Mouse (Mus musculus) MEL (cell line): Measurements from ENCODE around the gene Obp2a. TPM values are rescaled to one million over a fixed set of nuclear protein-coding genes. Genes with fewer than 3 reads are reported as not detected.

ENCODE experiments used
- DNase-seq: peaks from one replicate; pipeline ENCODE4 v3.0.0; 2011; ENCODE audit warnings: low read depth, low spot score
- H3K27ac ChIP-seq: 2 replicates; pipeline ENCODE4 v1.5.1; 2012; ENCODE audit warnings: low read depth, mild to moderate bottlenecking, control low read depth, low read length, moderate library complexity; ENCODE audit not compliant: control insufficient read depth
- H3K27me3 ChIP-seq, 2 experiments: fragments of 150-350 bp in 1 of 2; sonication (generic) in 1 of 2; 2 replicates each; pipeline ENCODE4 v1.6.1; 2012; ENCODE audit warnings: low read length in 2 of 2, mild to moderate bottlenecking in 2 of 2, improper control_type of control experiment in 1 of 2, moderate library complexity in 1 of 2; ENCODE audit not compliant: insufficient read depth in 2 of 2, control insufficient read depth in 1 of 2
- H3K36me3 ChIP-seq, 2 experiments: 2 replicates each; pipeline ENCODE4 v1.6.1; 2012 to 2014; ENCODE audit warnings: low read length in 2 of 2, improper control_type of control experiment in 1 of 2, inconsistent platforms in 1 of 2, mild to moderate bottlenecking in 1 of 2; ENCODE audit not compliant: insufficient read depth in 2 of 2, control insufficient read depth in 1 of 2
- H3K4me1 ChIP-seq, 2 experiments: fragments of 150-350 bp in 1 of 2; sonication (generic) in 1 of 2; 2 replicates each; pipeline ENCODE4 v1.6.1; 2012; ENCODE audit warnings: low read length in 2 of 2, improper control_type of control experiment in 1 of 2, mild to moderate bottlenecking in 1 of 2; ENCODE audit not compliant: insufficient read depth in 2 of 2, control insufficient read depth in 1 of 2
- H3K4me3 ChIP-seq, 2 experiments: fragments of 150-350 bp in 1 of 2; sonication (generic) in 1 of 2; 2 replicates each; pipeline ENCODE4 v1.5.1; 2012; ENCODE audit warnings: low read depth in 2 of 2, low read length in 2 of 2, mild to moderate bottlenecking in 2 of 2, moderate library complexity in 2 of 2, control low read depth in 1 of 2, improper control_type of control experiment in 1 of 2; ENCODE audit not compliant: control insufficient read depth in 1 of 2, insufficient read depth in 1 of 2
- H3K79me2 ChIP-seq: 2 replicates; pipeline ENCODE4 v1.6.1; 2012; ENCODE audit warnings: mild to moderate bottlenecking, low read length, moderate library complexity; ENCODE audit not compliant: control insufficient read depth, poor library complexity, insufficient read depth
- H3K9ac ChIP-seq: 2 replicates; pipeline ENCODE4 v1.6.1; 2012; ENCODE audit warnings: low read depth, mild to moderate bottlenecking, control low read depth, low read length, moderate library complexity; ENCODE audit not compliant: control insufficient read depth, poor library complexity, severe bottlenecking
- H3K9me3 ChIP-seq: fragments of 150-350 bp; sonication (generic); replicated peaks from 2 replicates; pipeline ENCODE4 v1.6.1; 2012; ENCODE audit warnings: mild to moderate bottlenecking, low read length, improper control_type of control experiment, moderate library complexity; ENCODE audit not compliant: insufficient read depth
- BHLHE40 ChIP-seq: IDR thresholded peaks from 2 replicates; pipeline ENCODE4 v1.6.1; 2012; ENCODE audit warnings: low read depth, mild to moderate bottlenecking, inconsistent platforms, low read length, improper control_type of control experiment, borderline replicate concordance
- CHD1 ChIP-seq: IDR thresholded peaks from 2 replicates; pipeline ENCODE4 v1.6.1; 2012; ENCODE audit warnings: low read depth, mild to moderate bottlenecking, inconsistent platforms, low read length, improper control_type of control experiment
- CHD2 ChIP-seq: IDR thresholded peaks from 2 replicates; pipeline ENCODE4 v1.6.1; 2011; ENCODE audit warnings: low read length, improper control_type of control experiment
- CTCF ChIP-seq, 3 experiments: IDR thresholded peaks in 2 of 3; conservative IDR thresholded peaks in 1 of 3; 2 replicates each; pipeline ENCODE4 v1.5.1; 2011 to 2012; ENCODE audit warnings: low read length in 3 of 3, low read depth in 2 of 3, mild to moderate bottlenecking in 2 of 3, improper control_type of control experiment in 1 of 3, inconsistent platforms in 1 of 3, mixed read lengths in 1 of 3, moderate library complexity in 1 of 3; ENCODE audit not compliant: control insufficient read depth in 1 of 3, insufficient read depth in 1 of 3, poor library complexity in 1 of 3, severe bottlenecking in 1 of 3
- ELF1 ChIP-seq: IDR thresholded peaks from 2 replicates; pipeline ENCODE4 v1.6.1; 2014; ENCODE audit warnings: low read depth, mild to moderate bottlenecking, inconsistent platforms, low read length, improper control_type of control experiment, moderate library complexity
- EP300 ChIP-seq, 2 experiments: IDR thresholded peaks; 2 replicates each; pipeline ENCODE4 v1.6.1; 2011; ENCODE audit warnings: improper control_type of control experiment in 2 of 2, low read length in 2 of 2, low read depth in 1 of 2, mild to moderate bottlenecking in 1 of 2
- GATA1 ChIP-seq: IDR thresholded peaks from 2 replicates; pipeline ENCODE4 v1.6.1; 2011; ENCODE audit warnings: low read depth, low read length, improper control_type of control experiment
- JUND ChIP-seq: IDR thresholded peaks from 2 replicates; pipeline ENCODE4 v1.6.1; 2011; ENCODE audit warnings: low read depth, mild to moderate bottlenecking, improper control_type of control experiment, low read length
- KAT2A ChIP-seq: conservative IDR thresholded peaks from 2 replicates; pipeline ENCODE4 v1.6.1; 2012; ENCODE audit warnings: low read depth, low read length, improper control_type of control experiment, inconsistent platforms
- MEF2A ChIP-seq: IDR thresholded peaks from 2 replicates; pipeline ENCODE4 v1.6.1; 2014; ENCODE audit warnings: low read depth, mild to moderate bottlenecking, inconsistent platforms, low read length, improper control_type of control experiment; ENCODE audit not compliant: poor library complexity, insufficient replicate concordance, severe bottlenecking; ENCODE audit errors: extremely low read depth
- MYC ChIP-seq: IDR thresholded peaks from 2 replicates; pipeline ENCODE4 v1.6.1; 2011; ENCODE audit warnings: low read depth, mild to moderate bottlenecking, low read length, improper control_type of control experiment, moderate library complexity
- POLR2A ChIP-seq, 2 experiments: IDR thresholded peaks; 2 replicates each; pipeline ENCODE4 v1.6.1; 2011 to 2012; ENCODE audit warnings: low read length in 2 of 2, mild to moderate bottlenecking in 2 of 2, control low read depth in 1 of 2, improper control_type of control experiment in 1 of 2, low read depth in 1 of 2, moderate library complexity in 1 of 2; ENCODE audit not compliant: control insufficient read depth in 1 of 2, insufficient read depth in 1 of 2, poor library complexity in 1 of 2
- POLR2AphosphoS2 ChIP-seq: IDR thresholded peaks from 2 replicates; pipeline ENCODE4 v1.6.1; 2011; ENCODE audit warnings: low read length, improper control_type of control experiment
- RAD21 ChIP-seq: IDR thresholded peaks from 2 replicates; pipeline ENCODE4 v1.6.1; 2011; ENCODE audit warnings: mild to moderate bottlenecking, low read depth, low read length, improper control_type of control experiment
- TAL1 ChIP-seq: IDR thresholded peaks from 2 replicates; pipeline ENCODE4 v1.6.1; 2012; ENCODE audit warnings: mild to moderate bottlenecking, inconsistent platforms, low read length, moderate library complexity, mixed read lengths
- TBP ChIP-seq: IDR thresholded peaks from 2 replicates; pipeline ENCODE4 v1.8.0; 2011; ENCODE audit warnings: low read depth, low read length, improper control_type of control experiment
- TCF12 ChIP-seq: IDR thresholded peaks from 2 replicates; pipeline ENCODE4 v1.6.1; 2014; ENCODE audit warnings: low read depth, mild to moderate bottlenecking, inconsistent platforms, low read length, improper control_type of control experiment, moderate library complexity
- USF2 ChIP-seq, 2 experiments: IDR thresholded peaks; 2 replicates each; pipeline ENCODE4 v1.6.1; 2011 to 2012; ENCODE audit warnings: improper control_type of control experiment in 2 of 2, low read length in 2 of 2, borderline replicate concordance in 1 of 2, inconsistent platforms in 1 of 2, low read depth in 1 of 2, mild to moderate bottlenecking in 1 of 2; ENCODE audit not compliant: insufficient read depth in 1 of 2
- ZKSCAN1 ChIP-seq: IDR thresholded peaks from 2 replicates; pipeline ENCODE4 v1.6.1; 2012; ENCODE audit warnings: low read depth, mild to moderate bottlenecking, inconsistent platforms, low read length, improper control_type of control experiment, moderate library complexity
- ZMIZ1 ChIP-seq: IDR thresholded peaks from 2 replicates; pipeline ENCODE4 v1.6.1; 2012; ENCODE audit warnings: low read depth, mild to moderate bottlenecking, inconsistent platforms, low read length, improper control_type of control experiment, moderate library complexity
- polyA plus RNA-seq, 2 experiments: library from polyadenylated mRNA; stranded (reverse) in 1 of 2; unstranded in 1 of 2; fragments of >175 nt in 1 of 2; fragments of >200 nt in 1 of 2; gene quantifications; 2 replicates each; pipeline versions ENCODE4 v1.2.1 to v1.2.4; 2012; ENCODE audit warnings: low replicate concordance in 2 of 2, low read depth in 1 of 2; ENCODE audit not compliant: insufficient read length in 2 of 2, insufficient read depth in 1 of 2, missing spikeins in 1 of 2
- total RNA-seq: library from RNA; depleted of rRNA; stranded (reverse); fragments of 300-350 nt; gene quantifications from 2 replicates; pipeline ENCODE4 v1.2.3, GENCODE M21; 2012

Obp2a gene
- total and polyA plus RNA-seq, 3 experiments = not detected

DNA sequence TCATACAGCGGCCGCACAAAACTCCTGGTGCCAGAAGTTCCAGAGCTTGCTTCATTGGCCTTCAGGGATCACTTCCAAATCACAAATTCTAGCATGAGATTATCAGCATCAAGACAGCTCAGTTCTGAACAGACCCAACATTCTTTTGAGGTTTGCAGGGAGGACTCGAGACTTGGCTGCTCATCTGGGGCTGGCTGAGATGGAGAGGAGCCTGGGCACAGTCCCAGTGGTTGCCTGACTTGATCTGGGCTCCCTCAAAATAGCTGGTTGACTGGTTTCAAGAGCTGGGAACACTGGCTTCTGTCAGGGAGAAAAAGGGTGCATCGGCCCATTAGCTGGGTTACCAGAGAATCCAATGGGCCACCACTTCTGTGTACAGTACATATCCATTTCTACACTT lies 43.2 kb upstream of the Obp2a start:
- no peak for DNase-seq
- H3K9ac ChIP-seq = no peak overlapping the region
- no peak overlapping the region for H3K27ac ChIP-seq
- H3K79me2 ChIP-seq = no peaks in the 10 kb centered on the region
- H3K9me3 ChIP-seq = no peaks in the 10 kb centered on the region
- no peaks in the 10 kb centered on the region for H3K36me3 ChIP-seq
- peaks cover 10 to 20% of the 10 kb centered on the region in 2 experiments; a peak in 3 of 4 replicates for H3K27me3 ChIP-seq
- TF ChIP-seq JUND (no peak), BHLHE40 (no peak), ELF1 (no peak), POLR2AphosphoS2 (no peak), CHD1 (no peak), TAL1 (no peak), KAT2A (no peak), POLR2A (IDR thresholded peaks at IDR 0.05; ENCODE audit: control insufficient read depth in 1 of 2, insufficient read depth in 1 of 2, low read depth in 1 of 2, low read length in 2 of 2, poor library complexity in 1 of 2) (no peak), ZMIZ1 (no peak), TCF12 (no peak)
- no peak overlapping the region for H3K4me3 ChIP-seq
- H3K4me1 ChIP-seq = no peaks in the 10 kb centered on the region

DNA sequence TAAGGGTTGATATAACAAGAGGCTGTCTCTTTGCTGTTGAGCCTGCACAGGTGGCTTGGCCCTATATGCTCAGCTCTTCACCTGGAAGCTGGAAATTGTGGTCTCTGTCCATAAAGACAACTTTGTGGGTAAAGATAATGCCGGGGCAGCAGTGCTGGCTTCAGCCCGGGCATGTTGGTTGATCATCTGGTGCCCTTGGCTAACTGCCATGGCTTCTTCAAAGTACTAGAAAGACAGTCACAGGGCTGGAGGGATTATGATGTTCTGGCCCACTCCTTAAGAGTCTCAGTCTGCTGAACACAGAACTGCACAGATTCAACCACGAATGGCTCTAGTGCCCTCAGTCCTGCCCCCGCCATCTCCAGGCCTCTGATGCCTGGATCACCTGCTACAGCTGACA lies 42.6 kb upstream of the Obp2a start:
- Histone ChIP-seq H3K36me3 (no peaks in the 10 kb centered on the region), H3K9me3 (no peaks in the 10 kb centered on the region), H3K4me3 (no peak overlapping the region), H3K79me2 (no peaks in the 10 kb centered on the region), H3K9ac (no peak overlapping the region), H3K27me3 (peaks cover 10 to 20% of the 10 kb centered on the region in 2 experiments; a peak in 3 of 4 replicates), H3K27ac (no peak overlapping the region), H3K4me1 (no peaks in the 10 kb centered on the region)
- no peak for DNase-seq
- TF ChIP-seq RAD21 = no peak
- no peak for TF ChIP-seq CTCF (IDR thresholded peaks at IDR 0.05 in 2 of 3, conservative IDR thresholded peaks at IDR 0.05 in 1 of 3; ENCODE audit: control insufficient read depth in 1 of 3, insufficient read depth in 1 of 3, low read depth in 2 of 3, low read length in 3 of 3, poor library complexity in 1 of 3, severe bottlenecking in 1 of 3)
- TF ChIP-seq CHD2 = no peak
- TF ChIP-seq MEF2A = no peak
- TF ChIP-seq ELF1 = no peak
- TF ChIP-seq USF2 (IDR thresholded peaks at IDR 0.05; ENCODE audit: borderline replicate concordance in 1 of 2, insufficient read depth in 1 of 2, low read depth in 1 of 2, low read length in 2 of 2) = no peak
- TF ChIP-seq ZKSCAN1 = no peak
- TF ChIP-seq TBP = no peak
- TF ChIP-seq EP300 (IDR thresholded peaks at IDR 0.05; ENCODE audit: low read depth in 1 of 2, low read length in 2 of 2) = no peak
- TF ChIP-seq JUND = no peak
- no peak for TF ChIP-seq GATA1
- TF ChIP-seq MYC = no peak
- no peak for TF ChIP-seq TAL1
- TF ChIP-seq, all 39 proteins: peak for 0
